9 mouse cellular contexts compared by ENCODE assay signal in genomic region chr3:135862804-135863203, GRCm38 (mm10). TPM values are rescaled to one million over a fixed set of nuclear protein-coding genes. Genes with fewer than 3 reads are reported as not detected.
DNase-seq lines count a peak whose midpoint lies in the region; ATAC-seq lines count a peak whose summit lies in the region.
"Had no signal": no experiment of that assay in that cellular context is flagged by ENCODE, and none has a peak within 500 bp of the region (broad histone marks: within the 10 kb centered on the region; RNA-seq: fewer than 3 reads in every experiment).

No protein-coding gene starts in this region.

- no peaks in the 10 kb centered on the region for H3K36me3 ChIP-seq in hindbrain, embryonic 14.5 days (replicated peaks; ENCODE audit: control insufficient read depth, insufficient read depth)
- H3K36me3 ChIP-seq in midbrain, embryonic 16.5 days (ENCODE audit: control insufficient read depth, insufficient read depth, low read length): no peaks in the 10 kb centered on the region
- H3K36me3 ChIP-seq: heart, embryonic 15.5 days had no signal

- WGBS in hindbrain, embryonic 14.5 days: 50% methylated on average over 9 of the region's 9 CpGs
- 56% methylated on average over 9 of the region's 9 CpGs for WGBS in midbrain, embryonic 16.5 days

- no peaks in the 10 kb centered on the region for H3K9me3 ChIP-seq in hindbrain, embryonic 14.5 days (ENCODE audit: control insufficient read depth, low read length)
- H3K9me3 ChIP-seq in midbrain, embryonic 16.5 days (replicated peaks; ENCODE audit: control insufficient read depth, low read length, poor library complexity, severe bottlenecking): no peaks in the 10 kb centered on the region
- H3K9me3 ChIP-seq: heart, embryonic 15.5 days had no signal

- peak; percentile 17 for DNase-seq in adrenal gland, postnatal 10 days
- DNase-seq in adrenal gland, adult 8-10 months: no peak
- peak; percentile 2 for DNase-seq in CD4-positive helper T cell, adult 2 months (ENCODE audit: low read depth, low spot score)
- peak; percentile 80 for DNase-seq in hindbrain, embryonic 14.5 days (ENCODE audit: low spot score)
- DNase-seq in left cerebral cortex, adult 18-20 months (ENCODE audit: low spot score in 2 of 2): peak; percentile 34 to 60

- peak; percentile 77 for ATAC-seq in common myeloid progenitor, adult 5-6 weeks (replicated peaks; ENCODE audit: low read depth, poor library complexity, severe bottlenecking)
- ATAC-seq in hindbrain, embryonic 14.5 days (ENCODE audit: low FRiP score): peak; percentile 74
- peak; percentile 70 for ATAC-seq in midbrain, embryonic 16.5 days
- no peak for ATAC-seq in inflammation-experienced regulatory T-cells, adult 6 months

- H3K9ac ChIP-seq in hindbrain, embryonic 14.5 days: no peak overlapping the region
- H3K9ac ChIP-seq in midbrain, embryonic 16.5 days (ENCODE audit: low read depth, low read length): no peak overlapping the region
- H3K9ac ChIP-seq: heart, embryonic 15.5 days had no signal

- H3K27ac ChIP-seq in hindbrain, embryonic 14.5 days: no peak overlapping the region
- H3K27ac ChIP-seq in midbrain, embryonic 16.5 days (ENCODE audit: low read length): no peak overlapping the region
- H3K27ac ChIP-seq: heart, embryonic 15.5 days had no signal

- no peaks in the 10 kb centered on the region for H3K4me1 ChIP-seq in hindbrain, embryonic 14.5 days (replicated peaks; ENCODE audit: control insufficient read depth, insufficient read depth, low read length)
- no peaks in the 10 kb centered on the region; the same call in 1 of the 2 replicates for H3K4me1 ChIP-seq in midbrain, embryonic 16.5 days (ENCODE audit: control insufficient read depth, insufficient read depth, low read length)
- H3K4me1 ChIP-seq: heart, embryonic 15.5 days had no signal

- H3K27me3 ChIP-seq in hindbrain, embryonic 14.5 days (ENCODE audit: control insufficient read depth, insufficient read depth, low read length): no peaks in the 10 kb centered on the region
- no peaks in the 10 kb centered on the region for H3K27me3 ChIP-seq in midbrain, embryonic 16.5 days (ENCODE audit: control insufficient read depth, insufficient read depth, low read depth, low read length)
- H3K27me3 ChIP-seq: heart, embryonic 15.5 days had no signal

- no peak overlapping the region for H3K4me3 ChIP-seq in hindbrain, embryonic 14.5 days (replicated peaks; ENCODE audit: low read length)
- no peak overlapping the region for H3K4me3 ChIP-seq in midbrain, embryonic 16.5 days (ENCODE audit: low read depth, low read length)
- H3K4me3 ChIP-seq: heart, embryonic 15.5 days had no signal

- H3K4me2 ChIP-seq in hindbrain, embryonic 14.5 days (replicated peaks): no peak overlapping the region
- no peak overlapping the region for H3K4me2 ChIP-seq in midbrain, embryonic 16.5 days (ENCODE audit: low read length)
- H3K4me2 ChIP-seq: heart, embryonic 15.5 days had no signal

RNA-seq across cellular contexts. Expression of gene Slc39a8, which starts 37.7 kb away (rescaled TPM):
- total RNA-seq in adrenal gland, postnatal 10 days (2021): 1 to 10 TPM; 6.7 to 8.9 TPM
- 1 to 10 TPM; 1.9 to 3.4 (median 2.9) TPM for total RNA-seq in adrenal gland, adult 8-10 months (2022)
- total RNA-seq in common myeloid progenitor, adult 5-6 weeks (2017): 18.4 and 22.6 TPM in 2 replicates
- polyA plus RNA-seq in hindbrain, embryonic 14.5 days (2014; fragmentation: Nextera tagmentation; extraction: Ambion mirVana): 14.9 and 15.7 TPM in 2 replicates
- total RNA-seq in left cerebral cortex, adult 18-20 months (2021): 1 to 10 TPM; 2.3 to 3.1 TPM
- polyA plus RNA-seq in midbrain, embryonic 16.5 days (2015; fragmentation: Nextera tagmentation; extraction: Ambion mirVana): 10.6 and 10.9 TPM in 2 replicates
- 1 to 10 TPM in 2 of 3 experiments, under 1 TPM in 1; 0.63 to 1.9 (median 1.6) TPM for polyA plus RNA-seq in inflammation-experienced regulatory T-cells, adult 6 months (2017; shearing (Covaris generic))
